Mouse (Mus musculus) hindbrain, embryonic 15.5 days (tissue): ENCODE measurements around the gene Farp1. TPM values are rescaled to one million over a fixed set of nuclear protein-coding genes. Genes with fewer than 3 reads are reported as not detected.
"Not testable (repeated sequence)": the region's sequence is repeated elsewhere in the genome, so short reads cannot be mapped to it uniquely, and the experiment has no call there.

Experiments used
- ATAC-seq: fragments of 200-750 bp; cut with Nextera tagmentation; 2 replicates; pipeline ENCODE4 v1.8.0; 2017; ENCODE audit warnings: low read depth, moderate number of reproducible peaks, moderate TSS enrichment; ENCODE audit not compliant: low FRiP score
- H3K27ac ChIP-seq: fragments of 300-500 bp; sonication (generic); replicated peaks from 2 replicates; pipeline ENCODE4 v1.5.1; 2015; ENCODE audit warnings: mild to moderate bottlenecking, inconsistent platforms
- H3K27me3 ChIP-seq: fragments of 300-500 bp; sonication (generic); 2 replicates; pipeline ENCODE4 v1.6.1; 2015; ENCODE audit warnings: control low read depth, inconsistent platforms
- H3K36me3 ChIP-seq: fragments of 300-500 bp; sonication (generic); 2 replicates; pipeline ENCODE4 v1.6.1; 2015; ENCODE audit warnings: control low read depth, inconsistent platforms
- H3K4me1 ChIP-seq: fragments of 300-500 bp; sonication (generic); replicated peaks from 2 replicates; pipeline ENCODE4 v1.6.1; 2015; ENCODE audit warnings: control low read depth, inconsistent platforms
- H3K4me2 ChIP-seq: fragments of 300-500 bp; sonication (generic); 2 replicates; pipeline ENCODE4 v1.6.1; 2015; ENCODE audit warnings: moderate library complexity, mild to moderate bottlenecking, inconsistent platforms
- H3K4me3 ChIP-seq: fragments of 300-500 bp; sonication (generic); 2 replicates; pipeline ENCODE4 v1.5.1; 2015; ENCODE audit warnings: mild to moderate bottlenecking, inconsistent platforms
- H3K9ac ChIP-seq: fragments of 300-500 bp; sonication (generic); 2 replicates; pipeline ENCODE4 v1.6.1; 2015; ENCODE audit warnings: inconsistent platforms
- H3K9me3 ChIP-seq: fragments of 300-500 bp; sonication (generic); 2 replicates; pipeline ENCODE4 v1.6.1; 2016; ENCODE audit warnings: control low read depth, inconsistent platforms
- WGBS: fragments of 180-500 bp; shearing (Covaris S2); methylation state at CpG from one replicate; pipeline ENCODE4 v1.1.7; 2015; 5-methylcytosine and 5-hydroxymethylcytosine counted together
- polyA plus RNA-seq: library from polyadenylated mRNA; unstranded; fragments of >200 nt; fragmentation: Nextera tagmentation; extraction: Ambion mirVana; gene quantifications from 2 replicates; pipeline ENCODE4 v1.2.1, GENCODE M21; 2015

Farp1 gene
- polyA plus RNA-seq, 1 experiment from 2014 or later = 38.1 TPM

DNA sequence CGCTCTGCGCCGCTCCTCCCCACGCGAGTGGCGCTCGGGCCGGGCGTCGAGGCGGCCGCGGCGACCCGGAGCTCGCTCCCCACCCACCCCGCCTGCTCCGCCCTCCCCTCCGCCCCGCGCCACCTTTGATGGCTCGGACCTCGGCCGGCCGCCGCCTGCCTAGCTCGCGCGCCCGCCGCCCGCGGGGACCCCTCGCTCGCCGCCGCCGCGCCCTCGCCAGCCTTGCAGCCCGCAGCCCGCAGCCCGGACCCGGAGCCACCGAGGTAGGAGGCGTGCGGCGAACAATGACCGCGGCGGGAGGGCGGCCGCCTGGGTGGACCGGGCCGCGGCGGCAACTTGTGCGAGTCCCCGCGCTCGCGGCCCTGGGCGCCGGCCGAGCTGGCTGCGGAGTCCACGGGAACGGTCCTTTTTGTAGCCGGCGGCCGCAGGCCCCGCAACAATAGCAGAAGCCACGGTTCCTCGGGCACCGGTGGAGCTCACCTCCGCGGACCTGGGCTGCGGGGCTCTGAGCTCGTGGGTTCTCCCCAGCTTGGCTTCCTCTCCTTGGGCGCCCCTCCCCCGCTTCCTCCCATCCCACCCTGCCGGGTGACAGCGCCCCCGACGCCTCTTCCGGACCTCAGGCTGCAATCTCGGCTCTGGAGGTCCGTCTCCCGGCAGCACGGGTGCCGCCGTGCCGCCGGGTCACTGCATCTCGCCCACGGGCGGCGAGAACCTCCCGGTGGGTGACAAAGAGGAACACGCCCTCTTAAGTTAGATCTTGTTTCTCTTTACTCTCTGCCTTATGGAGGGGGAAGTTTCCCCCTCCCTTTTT is 868 bp downstream of the Farp1 start:
- ATAC-seq = peak; percentile 74
- Histone ChIP-seq H3K4me2 (peak overlapping the region; percentile 89), H3K4me3 (peak overlapping the region; percentile 72), H3K4me1 (peaks cover 46% of the 10 kb centered on the region), H3K27me3 (no peaks in the 10 kb centered on the region), H3K9ac (peak overlapping the region; percentile 91), H3K36me3 (no peaks in the 10 kb centered on the region), H3K27ac (peak overlapping the region; percentile 88), H3K9me3 (no peaks in the 10 kb centered on the region)
- under 1% methylated on average over 72 of the region's 100 CpGs for WGBS

DNA sequence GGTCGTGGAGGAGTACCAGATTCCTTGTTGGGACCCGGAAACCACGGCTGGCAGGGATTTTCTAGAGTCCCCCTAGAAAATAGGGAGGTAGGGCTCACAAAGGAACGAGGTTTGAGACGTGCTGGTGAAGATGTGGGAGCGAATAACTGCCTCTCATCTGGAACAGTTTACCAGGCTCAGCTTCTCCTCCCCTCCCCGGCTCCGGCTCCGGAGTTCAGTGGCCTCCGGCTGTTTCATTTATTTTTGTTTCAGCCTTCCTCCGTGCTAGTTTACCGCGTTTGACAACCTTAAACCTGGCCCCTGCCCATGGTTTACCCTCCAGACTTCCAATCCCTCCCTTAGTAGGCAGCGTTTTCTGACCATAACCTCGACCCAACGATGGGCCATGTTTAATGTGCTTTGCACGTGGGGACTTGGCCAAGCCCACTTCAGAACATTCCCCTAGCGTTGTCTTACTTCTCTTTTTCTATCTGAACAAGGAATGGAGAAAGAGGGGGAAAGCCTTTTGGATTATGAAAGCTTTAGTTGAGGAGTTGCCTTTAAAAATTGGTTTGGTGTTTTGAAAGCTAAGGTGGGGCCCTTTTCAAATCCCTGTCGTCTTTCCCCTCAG is 1.7 kb downstream of the Farp1 start:
- Histone ChIP-seq H3K36me3 (no peaks in the 10 kb centered on the region), H3K9ac (peak overlapping the region; percentile 91), H3K4me3 (peak overlapping the region; percentile 72), H3K9me3 (no peaks in the 10 kb centered on the region), H3K27ac (peak overlapping the region; percentile 88), H3K4me2 (peak overlapping the region; percentile 89), H3K27me3 (no peaks in the 10 kb centered on the region), H3K4me1 (peaks cover 46% of the 10 kb centered on the region)
- WGBS = under 1% methylated on average over 19 of the region's 19 CpGs
- ATAC-seq = no peak

DNA sequence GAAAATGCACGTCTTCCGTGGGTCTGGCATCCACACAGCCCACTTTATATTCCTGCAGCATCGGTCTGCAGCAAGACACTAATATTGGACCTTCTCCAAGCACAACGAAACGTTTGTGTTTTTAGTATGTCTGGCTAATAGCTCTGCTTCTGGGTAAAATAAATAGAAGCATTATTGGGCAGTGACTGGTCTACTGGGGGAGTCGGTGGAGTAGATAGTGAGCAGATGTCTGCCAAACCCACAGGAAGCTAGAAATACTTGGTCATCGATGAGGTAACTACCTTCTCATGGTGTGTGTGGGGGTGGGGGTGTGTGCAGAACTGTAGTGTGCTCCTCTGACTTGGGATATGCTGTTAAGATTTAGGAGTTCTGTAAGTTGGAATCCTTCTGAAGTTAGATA is 2.3 kb downstream of the Farp1 start:
- H3K9me3 ChIP-seq = no peaks in the 10 kb centered on the region
- peaks cover 46% of the 10 kb centered on the region for H3K4me1 ChIP-seq
- peak overlapping the region; percentile 72 for H3K4me3 ChIP-seq
- H3K36me3 ChIP-seq = no peaks in the 10 kb centered on the region
- peak overlapping the region; percentile 91 for H3K9ac ChIP-seq
- 25% methylated on average over 7 of the region's 7 CpGs for WGBS
- H3K27me3 ChIP-seq = no peaks in the 10 kb centered on the region
- no peak for ATAC-seq
- H3K27ac ChIP-seq = peak overlapping the region; percentile 88
- H3K4me2 ChIP-seq = peak overlapping the region; percentile 89

DNA sequence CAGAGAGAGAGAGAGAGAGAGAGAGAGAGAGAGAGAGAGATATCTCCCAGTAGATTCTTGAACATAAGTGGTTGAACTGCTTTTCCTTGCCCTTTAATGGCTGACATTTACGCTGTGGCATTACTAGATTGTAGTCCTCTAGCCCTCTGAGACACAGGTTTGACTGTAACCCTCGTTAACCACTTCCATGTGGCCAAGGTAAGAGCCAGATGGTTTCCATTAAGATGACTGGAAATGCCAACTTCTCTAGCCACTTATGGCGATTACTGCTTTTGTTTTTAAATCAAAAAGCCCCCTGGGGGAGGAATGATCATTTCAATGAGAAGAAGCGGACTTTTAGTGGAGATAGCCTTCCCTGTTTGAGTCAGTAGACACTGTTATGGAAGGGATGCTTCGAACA is 3.7 kb downstream of the Farp1 start:
- Histone ChIP-seq H3K4me2 (peak overlapping the region; percentile 89), H3K9ac (no peak overlapping the region), H3K27me3 (no peaks in the 10 kb centered on the region), H3K4me1 (peaks cover 46% of the 10 kb centered on the region), H3K36me3 (no peaks in the 10 kb centered on the region), H3K9me3 (no peaks in the 10 kb centered on the region), H3K27ac (no peak overlapping the region), H3K4me3 (no peak overlapping the region)
- 57% methylated on average over 5 of the region's 5 CpGs for WGBS
- ATAC-seq = no peak

DNA sequence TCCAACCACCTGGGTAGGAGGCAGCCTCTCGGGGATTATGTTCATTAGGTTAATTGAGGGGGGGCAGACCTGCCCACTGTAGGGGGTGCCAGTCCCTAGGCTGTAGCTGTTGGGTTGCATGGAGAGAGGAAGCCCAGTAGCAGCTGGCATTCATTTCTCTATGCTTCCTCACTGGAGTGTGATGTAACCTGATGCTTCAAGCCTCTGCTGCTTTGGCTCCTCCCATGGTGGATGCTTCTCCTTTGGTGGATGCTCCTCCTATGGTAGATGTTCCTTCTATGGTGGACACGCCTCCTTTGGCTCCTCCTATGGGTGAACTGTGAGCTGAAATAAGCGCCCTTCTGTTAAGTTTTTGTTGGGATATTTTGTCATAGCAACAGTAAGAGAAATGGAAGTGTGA is 9.1 kb downstream of the Farp1 start:
- H3K36me3 ChIP-seq = no peaks in the 10 kb centered on the region

DNA sequence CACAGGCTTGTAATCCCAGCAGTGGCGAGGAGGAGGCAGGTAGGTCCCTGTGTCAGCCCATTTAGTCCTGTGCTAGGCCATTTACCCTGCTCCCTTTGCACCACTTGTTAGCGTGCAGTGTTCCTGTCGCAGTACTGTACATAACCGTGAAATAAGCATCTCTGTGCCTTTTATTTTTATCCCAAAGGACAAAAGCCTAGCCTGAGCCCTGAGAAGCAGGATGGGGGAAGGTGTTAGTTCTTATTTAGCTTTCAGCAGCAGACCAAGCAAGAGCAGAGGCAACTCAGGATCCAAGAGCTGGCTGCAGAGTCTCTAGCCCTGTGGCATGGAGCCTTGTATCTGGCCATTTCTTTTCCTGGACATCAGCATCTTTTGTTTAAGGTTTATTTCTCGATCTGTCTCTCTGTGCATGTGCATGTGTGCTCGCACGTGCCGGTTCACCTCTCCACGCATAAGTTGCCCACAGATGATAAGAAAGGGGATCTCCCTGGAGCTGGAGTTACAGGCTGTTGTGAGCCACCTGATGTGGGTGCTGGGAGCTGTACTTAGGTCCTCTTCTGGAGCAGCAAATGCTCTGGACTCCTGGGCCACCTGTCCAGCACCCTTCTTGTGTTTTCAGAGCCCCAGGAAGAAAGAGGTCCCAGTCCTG is 11.4 kb downstream of the Farp1 start:
- Histone ChIP-seq H3K9ac (no peak overlapping the region), H3K4me3 (no peak overlapping the region), H3K36me3 (no peaks in the 10 kb centered on the region), H3K27ac (no peak overlapping the region), H3K4me2 (no peak overlapping the region), H3K4me1 (peaks cover 14% of the 10 kb centered on the region), H3K9me3 (no peaks in the 10 kb centered on the region), H3K27me3 (no peaks in the 10 kb centered on the region)
- no peak for ATAC-seq
- WGBS = 76% methylated on average over 9 of the region's 9 CpGs

More for the DNA sequence above, 9.1 kb downstream of the Farp1 start:
- no peak overlapping the region for H3K4me2 ChIP-seq
- no peak for ATAC-seq
- no peak overlapping the region for H3K27ac ChIP-seq
- peaks cover 20% of the 10 kb centered on the region for H3K4me1 ChIP-seq
- no peak overlapping the region for H3K4me3 ChIP-seq
- WGBS = 91% methylated on average over 3 of the region's 3 CpGs
- no peak overlapping the region for H3K9ac ChIP-seq
- no peaks in the 10 kb centered on the region for H3K9me3 ChIP-seq
- H3K27me3 ChIP-seq = no peaks in the 10 kb centered on the region

DNA sequence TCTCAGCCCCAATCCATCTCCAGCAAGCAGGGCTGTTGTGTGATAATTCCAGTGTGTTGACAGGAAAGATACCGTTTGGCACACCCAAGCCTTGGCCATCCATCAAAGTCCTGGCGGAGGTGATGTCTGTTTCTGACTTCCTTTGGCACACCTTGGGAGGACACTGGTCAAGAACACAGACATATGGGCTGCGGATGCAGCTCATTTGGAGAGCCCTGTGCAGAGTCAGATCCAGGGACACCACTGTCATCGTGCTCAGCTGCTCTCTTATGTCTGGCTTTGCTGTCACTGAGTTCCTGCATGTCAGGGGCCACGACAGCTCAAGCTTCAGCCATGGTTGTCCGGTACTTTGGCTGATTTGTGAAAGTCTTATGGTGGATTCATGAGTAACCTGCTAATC is 12.8 kb downstream of the Farp1 start:
- WGBS = 81% methylated on average over 6 of the region's 6 CpGs
- Histone ChIP-seq H3K27ac (no peak overlapping the region), H3K9ac (no peak overlapping the region), H3K9me3 (no peaks in the 10 kb centered on the region), H3K4me3 (no peak overlapping the region), H3K4me1 (peaks cover 20% of the 10 kb centered on the region), H3K27me3 (no peaks in the 10 kb centered on the region), H3K36me3 (no peaks in the 10 kb centered on the region), H3K4me2 (no peak overlapping the region)
- ATAC-seq = no peak

DNA sequence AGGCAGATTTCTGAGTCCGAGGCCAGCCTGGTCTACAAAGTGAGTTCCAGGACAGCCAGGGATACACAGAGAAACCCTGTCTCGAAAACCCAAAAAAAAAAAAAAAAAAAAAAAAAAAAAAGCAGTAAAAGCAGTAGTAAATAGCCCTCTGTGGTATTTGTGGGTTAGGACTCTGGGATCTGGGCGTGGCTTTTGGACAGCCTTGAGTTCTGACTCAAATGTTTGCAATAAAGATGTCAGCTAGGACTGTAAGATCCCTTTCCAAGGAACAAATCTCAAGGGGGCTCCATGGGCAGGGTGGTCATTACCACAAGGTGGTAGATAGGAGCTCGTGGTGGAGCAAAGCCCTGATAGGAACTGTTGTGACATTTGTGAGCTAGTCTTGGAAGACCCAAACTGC is 16.0 kb downstream of the Farp1 start:
- 98% methylated on average over 3 of the region's 4 CpGs for WGBS
- not testable (repeated sequence) for H3K27ac ChIP-seq, H3K27me3 ChIP-seq, H3K9me3 ChIP-seq, H3K9ac ChIP-seq, ATAC-seq, H3K4me2 ChIP-seq, H3K4me3 ChIP-seq, H3K36me3 ChIP-seq
- peaks cover 27% of the 10 kb centered on the region for H3K4me1 ChIP-seq

DNA sequence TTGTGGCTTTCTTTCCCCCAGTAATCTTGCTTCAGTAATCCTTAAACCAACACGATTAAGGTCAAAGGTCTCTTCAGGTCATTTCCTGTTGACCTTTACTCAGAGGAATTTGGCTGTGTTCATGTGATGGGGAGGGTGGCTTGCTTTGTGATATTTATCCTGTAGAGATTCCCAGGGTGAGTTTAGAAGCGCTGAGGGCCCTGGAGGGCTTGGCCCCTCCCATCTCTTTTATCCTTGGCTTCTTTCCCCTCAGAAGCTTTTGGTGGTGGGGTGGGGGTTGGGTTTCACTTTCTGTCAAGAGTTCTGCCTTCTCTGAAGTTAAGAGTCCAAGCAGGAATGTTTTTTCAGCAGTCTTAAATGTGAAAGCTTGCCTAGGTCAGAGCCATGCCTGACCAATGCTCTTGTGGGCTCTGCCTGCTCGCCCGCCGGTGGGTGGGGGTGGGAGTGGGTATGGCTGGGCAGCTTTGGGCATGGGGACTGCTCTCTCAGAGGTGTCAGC is 18.1 kb downstream of the Farp1 start:
- Histone ChIP-seq H3K4me3 (no peak overlapping the region), H3K27me3 (no peaks in the 10 kb centered on the region), H3K9ac (no peak overlapping the region), H3K9me3 (no peaks in the 10 kb centered on the region), H3K4me2 (peak overlapping the region; percentile 24), H3K4me1 (peaks cover 22% of the 10 kb centered on the region), H3K36me3 (no peaks in the 10 kb centered on the region), H3K27ac (peak overlapping the region; percentile 29)
- ATAC-seq = 0 out of 2 replicates have a peak, but pooled peaks have one; percentile 46
- 8% methylated on average over 5 of the region's 5 CpGs for WGBS

DNA sequence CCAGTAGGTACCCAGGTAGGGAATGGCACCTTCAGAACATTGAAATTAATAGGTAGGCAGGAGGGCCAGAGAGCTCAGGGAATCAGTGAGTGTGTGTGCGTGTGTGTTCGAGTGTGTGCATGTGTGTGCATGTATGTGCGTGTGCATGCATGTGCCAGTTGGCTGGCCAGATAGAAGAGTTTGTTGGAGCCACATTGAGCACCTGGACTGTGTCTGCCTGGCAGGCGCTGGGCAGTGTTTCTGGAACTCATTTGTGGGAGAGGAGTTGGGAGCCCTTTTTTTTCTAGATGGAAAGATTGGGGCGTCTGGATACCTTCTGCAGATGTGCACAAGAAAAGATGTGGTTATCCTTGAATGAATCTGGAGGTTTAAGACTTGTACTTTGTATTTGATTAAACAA is 19.1 kb downstream of the Farp1 start:
- ATAC-seq = no peak
- H3K27me3 ChIP-seq = no peaks in the 10 kb centered on the region
- H3K9ac ChIP-seq = no peak overlapping the region
- no peak overlapping the region for H3K4me3 ChIP-seq
- WGBS = 65% methylated on average over 5 of the region's 5 CpGs
- H3K4me1 ChIP-seq = peaks cover 29% of the 10 kb centered on the region
- no peak overlapping the region for H3K27ac ChIP-seq
- H3K9me3 ChIP-seq = no peaks in the 10 kb centered on the region
- H3K4me2 ChIP-seq = no peak overlapping the region
- no peaks in the 10 kb centered on the region for H3K36me3 ChIP-seq

DNA sequence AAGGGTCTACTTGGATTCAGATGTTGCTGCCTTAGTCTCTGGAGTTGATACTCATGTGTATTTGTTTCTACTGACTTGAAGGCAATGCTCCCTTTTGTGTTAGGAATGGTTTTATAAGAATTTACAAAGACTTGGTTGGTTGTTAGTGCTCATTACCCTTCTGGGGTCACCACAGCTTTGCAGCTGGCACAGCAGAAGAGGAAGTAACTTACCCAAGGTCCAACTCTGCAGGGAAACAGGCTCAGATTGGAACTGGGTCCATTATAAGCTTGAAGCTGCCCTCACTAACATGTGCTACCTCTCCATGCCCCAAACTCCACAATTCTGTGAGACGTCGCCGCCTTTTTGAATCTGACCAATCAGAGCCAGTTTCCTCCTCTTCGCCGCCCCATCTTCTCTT is 22.8 kb downstream of the Farp1 start:
- over 99% methylated on average over 5 of the region's 5 CpGs for WGBS

DNA sequence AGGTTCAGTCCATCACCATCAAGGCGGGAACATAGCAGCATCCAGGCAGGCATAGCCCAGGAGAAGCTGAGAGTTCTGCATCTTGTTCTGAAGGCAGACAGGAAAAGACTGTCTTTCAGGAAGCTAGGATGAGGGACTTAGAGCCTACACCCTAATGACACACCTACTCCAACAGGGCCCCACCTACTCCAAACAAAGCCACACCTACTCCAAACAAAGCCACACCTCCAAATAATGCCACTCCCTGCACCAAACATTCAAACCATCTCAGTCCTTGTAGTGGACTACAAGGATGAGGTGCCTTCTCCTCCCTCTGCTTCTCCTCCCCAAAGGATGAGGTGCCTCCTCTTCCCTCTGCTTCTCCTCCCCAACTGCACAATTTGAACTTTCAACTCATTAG is 23.5 kb downstream of the Farp1 start:
- H3K27me3 ChIP-seq = no peaks in the 10 kb centered on the region
- H3K4me1 ChIP-seq = peaks cover 50% of the 10 kb centered on the region
- H3K4me3 ChIP-seq = no peak overlapping the region
- WGBS = 96% methylated on average over 1 of the region's 1 CpGs
- H3K9me3 ChIP-seq = no peaks in the 10 kb centered on the region
- no peak for ATAC-seq
- H3K36me3 ChIP-seq = no peaks in the 10 kb centered on the region
- H3K9ac ChIP-seq = no peak overlapping the region
- H3K4me2 ChIP-seq = no peak overlapping the region
- H3K27ac ChIP-seq = no peak overlapping the region

More for the DNA sequence above, 22.8 kb downstream of the Farp1 start:
- ATAC-seq = no peak
- Histone ChIP-seq H3K9me3 (no peaks in the 10 kb centered on the region), H3K36me3 (no peaks in the 10 kb centered on the region), H3K27ac (no peak overlapping the region), H3K9ac (no peak overlapping the region), H3K4me3 (no peak overlapping the region), H3K4me2 (no peak overlapping the region), H3K27me3 (no peaks in the 10 kb centered on the region), H3K4me1 (peaks cover 50% of the 10 kb centered on the region)
